Mouse (Mus musculus) testis, adult 2 months (tissue): ENCODE results near the gene Cask.

Experiments
- CTCF ChIP-seq: fragments of 200-500 bp; IDR thresholded peaks from 2 replicates; pipeline ENCODE4 v1.5.1; 2012; ENCODE audit warnings: low read depth, mild to moderate bottlenecking, inconsistent platforms, low read length, moderate library complexity; ENCODE audit not compliant: control insufficient read depth, insufficient read depth, insufficient replicate concordance
- POLR2A ChIP-seq: fragments of 200-500 bp; IDR thresholded peaks from 2 replicates; pipeline ENCODE4 v1.6.1; 2012; ENCODE audit warnings: low read depth, mild to moderate bottlenecking, inconsistent platforms, low read length, moderate library complexity; ENCODE audit not compliant: control insufficient read depth

- no peak for TF ChIP-seq CTCF
- TF ChIP-seq POLR2A, result no peak
Observed at GRCm38 (mm10) chrX:13765672-13766071, 85.5 kb downstream of the Cask start.
